In the genomic region with DNA sequence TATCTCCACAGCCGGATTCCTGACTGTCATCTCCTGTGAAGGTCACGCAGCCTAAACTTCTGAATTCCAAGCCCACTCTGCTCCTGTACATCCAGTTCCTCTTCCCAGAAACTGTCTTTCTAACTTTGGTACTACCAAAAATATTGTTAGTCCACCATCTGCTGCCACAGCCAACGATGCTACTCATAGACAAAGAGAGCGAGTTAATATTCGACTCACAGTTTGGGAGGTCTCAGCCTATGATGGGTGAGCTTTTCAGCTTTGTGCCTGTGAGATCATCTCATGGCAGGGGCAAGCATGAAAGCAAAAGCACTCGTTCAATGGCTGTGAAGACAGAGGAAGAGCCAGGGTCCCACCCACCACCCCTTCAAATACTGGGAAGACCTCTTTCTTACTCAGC, we compare ENCODE assay signal across 26 mouse cellular contexts. TPM values are rescaled to one million over a fixed set of nuclear protein-coding genes. Genes with fewer than 3 reads are reported as not detected.
DNase-seq lines count a peak whose midpoint lies in the region; ATAC-seq and TF ChIP-seq lines count a peak whose summit lies in the region.
"Had no signal": no experiment of that assay in that cellular context is flagged by ENCODE, and none has a peak within 500 bp of the region (broad histone marks: within the 10 kb centered on the region; RNA-seq: fewer than 3 reads in every experiment).

No protein-coding gene starts in this region.

- H3K36me3 ChIP-seq in midbrain, embryonic 10.5 days = no peaks in the 10 kb centered on the region
- H3K36me3 ChIP-seq in midbrain, embryonic 16.5 days (ENCODE audit: control insufficient read depth, insufficient read depth, low read length) = no peaks in the 10 kb centered on the region; the same call in 1 of the 2 replicates
- no peaks in the 10 kb centered on the region for H3K36me3 ChIP-seq in hindbrain, embryonic 15.5 days
- H3K36me3 ChIP-seq: embryonic facial prominence, embryonic 10.5 days; embryonic facial prominence, embryonic 15.5 days; heart, embryonic 10.5 days; heart, embryonic 15.5 days; liver, embryonic 12.5 days; stomach, embryonic 15.5 days had no signal

- no peaks in the 10 kb centered on the region for H3K27me3 ChIP-seq in midbrain, embryonic 10.5 days (ENCODE audit: low read depth, poor library complexity, severe bottlenecking)
- H3K27me3 ChIP-seq in midbrain, embryonic 16.5 days (ENCODE audit: control insufficient read depth, insufficient read depth, low read depth, low read length) = no peaks in the 10 kb centered on the region
- H3K27me3 ChIP-seq in hindbrain, embryonic 15.5 days = no peaks in the 10 kb centered on the region
- H3K27me3 ChIP-seq: embryonic facial prominence, embryonic 15.5 days; heart, embryonic 15.5 days; liver, embryonic 12.5 days had no signal

- H3K4me1 ChIP-seq in midbrain, embryonic 10.5 days = peaks cover 39% of the 10 kb centered on the region
- peaks cover 20% of the 10 kb centered on the region for H3K4me1 ChIP-seq in midbrain, embryonic 16.5 days (ENCODE audit: control insufficient read depth, insufficient read depth, low read length)
- H3K4me1 ChIP-seq in hindbrain, embryonic 15.5 days (replicated peaks) = peaks cover 37% of the 10 kb centered on the region
- H3K4me1 ChIP-seq: embryonic facial prominence, embryonic 10.5 days; embryonic facial prominence, embryonic 15.5 days; heart, embryonic 15.5 days; liver, embryonic 12.5 days; stomach, embryonic 15.5 days had no signal

- no peak overlapping the region for H3K9ac ChIP-seq in midbrain, embryonic 16.5 days (ENCODE audit: low read depth, low read length)
- no peak overlapping the region for H3K9ac ChIP-seq in hindbrain, embryonic 15.5 days
- H3K9ac ChIP-seq: embryonic facial prominence, embryonic 15.5 days; heart, embryonic 15.5 days; liver, embryonic 12.5 days; liver, postnatal 0 days; stomach, embryonic 15.5 days had no signal

- no peaks in the 10 kb centered on the region for H3K9me3 ChIP-seq in midbrain, embryonic 10.5 days (replicated peaks)
- no peaks in the 10 kb centered on the region for H3K9me3 ChIP-seq in midbrain, embryonic 16.5 days (replicated peaks; ENCODE audit: control insufficient read depth, low read length, poor library complexity, severe bottlenecking)
- H3K9me3 ChIP-seq in hindbrain, embryonic 15.5 days = no peaks in the 10 kb centered on the region
- H3K9me3 ChIP-seq: embryonic facial prominence, embryonic 10.5 days; embryonic facial prominence, embryonic 15.5 days; heart, embryonic 10.5 days; heart, embryonic 15.5 days; liver, embryonic 12.5 days; stomach, embryonic 15.5 days had no signal

- peak overlapping the region; percentile 75 for H3K27ac ChIP-seq in midbrain, embryonic 10.5 days (replicated peaks)
- H3K27ac ChIP-seq in midbrain, embryonic 16.5 days (ENCODE audit: low read length) = no peak overlapping the region
- peak overlapping the region; percentile 31; the same call in 1 of the 2 replicates for H3K27ac ChIP-seq in hindbrain, embryonic 15.5 days (replicated peaks)
- H3K27ac ChIP-seq: embryonic facial prominence, embryonic 10.5 days; embryonic facial prominence, embryonic 15.5 days; heart, embryonic 15.5 days; liver, embryonic 12.5 days; stomach, embryonic 15.5 days had no signal

- no peak overlapping the region for H3K4me3 ChIP-seq in midbrain, embryonic 10.5 days
- no peak overlapping the region for H3K4me3 ChIP-seq in midbrain, embryonic 16.5 days (ENCODE audit: low read depth, low read length)
- H3K4me3 ChIP-seq in hindbrain, embryonic 15.5 days = no peak overlapping the region
- H3K4me3 ChIP-seq: embryonic facial prominence, embryonic 10.5 days; embryonic facial prominence, embryonic 15.5 days; heart, embryonic 10.5 days; heart, embryonic 15.5 days; liver, embryonic 12.5 days; stomach, embryonic 15.5 days had no signal

- no peak for TF ChIP-seq CTCF in brain, embryonic 14.5 days (IDR thresholded peaks at IDR 0.05; ENCODE audit: borderline replicate concordance, extremely low read depth, insufficient read depth, insufficient read length)

- TF ChIP-seq POLR2A in brain, embryonic 14.5 days (IDR thresholded peaks at IDR 0.05; ENCODE audit: borderline replicate concordance, extremely low read depth, insufficient read depth, insufficient read length, poor library complexity, severe bottlenecking) = no peak

- peak; percentile 42 for ATAC-seq in frontal cortex, adult (ENCODE audit: low TSS enrichment)
- no peak for ATAC-seq in midbrain, embryonic 16.5 days
- no peak for ATAC-seq in hindbrain, embryonic 15.5 days (ENCODE audit: low FRiP score, low read depth)
- ATAC-seq: CD4-positive, CD25-positive, alpha-beta regulatory T cell, adult 4 months; liver, embryonic 12.5 days had no signal

- no peak for DNase-seq in frontal cortex, postnatal 14 days (ENCODE audit: low spot score in 2 of 2)
- DNase-seq in midbrain, embryonic 10.5 days (ENCODE audit: low spot score) = no peak
- DNase-seq in brain, embryonic 14.5 days (ENCODE audit: low read depth) = peak; percentile 39
- DNase-seq in thymus, postnatal 4 days = no peak
- DNase-seq: adrenal gland, postnatal 14 days; cerebellum, adult 2 months; cerebellum, postnatal 14 days; gastrocnemius, postnatal 25 days; heart, adult 11 months; kidney, adult 11 months; kidney, postnatal 14 days; left cerebral cortex, postnatal 4 days; liver, postnatal 0 days; lung, postnatal 36 days; retina, postnatal 1 day; right cerebral cortex, postnatal 25 days had no signal

- H3K4me2 ChIP-seq in midbrain, embryonic 16.5 days (ENCODE audit: low read length) = no peak overlapping the region
- H3K4me2 ChIP-seq in hindbrain, embryonic 15.5 days = no peak overlapping the region
- H3K4me2 ChIP-seq: embryonic facial prominence, embryonic 15.5 days; heart, embryonic 15.5 days; liver, embryonic 12.5 days; stomach, embryonic 15.5 days had no signal

- WGBS in midbrain, embryonic 10.5 days = 80% methylated on average over 6 of the region's 6 CpGs
- WGBS in midbrain, embryonic 16.5 days = 56% methylated on average over 6 of the region's 6 CpGs
- 39% methylated on average over 6 of the region's 6 CpGs for WGBS in hindbrain, embryonic 15.5 days

RNA-seq across cellular contexts. Expression of gene Mapk10, which starts 16.6 kb away (rescaled TPM):
- 14.9 and 36.6 TPM in 2 replicates for polyA plus RNA-seq in midbrain, embryonic 10.5 days (2016; fragmentation: Nextera tagmentation; extraction: Ambion mirVana)
- 132 and 133 TPM in 2 replicates for polyA plus RNA-seq in midbrain, embryonic 16.5 days (2015; fragmentation: Nextera tagmentation; extraction: Ambion mirVana)
- 37.3 and 65.9 TPM in 2 replicates for polyA plus RNA-seq in brain, embryonic 14.5 days (2012; rRNA removed)
- 85.7 and 86.2 TPM in 2 replicates for polyA plus RNA-seq in hindbrain, embryonic 15.5 days (2015; fragmentation: Nextera tagmentation; extraction: Ambion mirVana)
- polyA plus RNA-seq: CD4-positive, CD25-positive, alpha-beta regulatory T cell, adult 4 months; liver, postnatal 0 days had no signal
